Mouse (Mus musculus): ENCODE data around the gene Zfp62.
A peak's percentile ranks its signal among the peaks of the same experiment; 100 is the strongest.

Gene Zfp62

DNA sequence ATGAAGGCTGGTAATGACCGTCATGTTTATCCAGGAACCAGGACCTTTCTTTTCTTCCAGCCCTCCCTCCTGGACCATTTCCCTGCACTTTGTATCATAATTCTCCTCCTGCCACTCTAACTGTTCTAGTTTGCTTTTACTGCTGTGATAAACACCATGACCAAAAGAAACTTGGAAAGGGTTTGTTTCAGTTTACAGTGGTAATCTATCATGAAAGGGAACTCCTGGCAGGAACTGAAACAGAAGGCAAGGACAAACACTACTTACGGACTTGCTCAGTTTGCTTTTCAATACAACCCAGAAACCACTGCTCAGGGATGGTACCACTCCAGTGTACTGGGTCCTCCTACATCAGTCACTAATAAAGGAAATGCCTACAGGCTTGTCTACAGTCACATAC, 34.4 kb downstream of the Zfp62 start:
- H3K36me3 ChIP-seq (ENCODE audit: control insufficient read depth, insufficient read depth, low read length, poor library complexity, severe bottlenecking): no peaks in the 10 kb centered on the region
- peak; percentile 49 for DNase-seq (ENCODE audit: low read depth, low spot score)
- no peaks in the 10 kb centered on the region for H3K27me3 ChIP-seq (ENCODE audit: control insufficient read depth, insufficient read depth, low read length, poor library complexity, severe bottlenecking)

DNA sequence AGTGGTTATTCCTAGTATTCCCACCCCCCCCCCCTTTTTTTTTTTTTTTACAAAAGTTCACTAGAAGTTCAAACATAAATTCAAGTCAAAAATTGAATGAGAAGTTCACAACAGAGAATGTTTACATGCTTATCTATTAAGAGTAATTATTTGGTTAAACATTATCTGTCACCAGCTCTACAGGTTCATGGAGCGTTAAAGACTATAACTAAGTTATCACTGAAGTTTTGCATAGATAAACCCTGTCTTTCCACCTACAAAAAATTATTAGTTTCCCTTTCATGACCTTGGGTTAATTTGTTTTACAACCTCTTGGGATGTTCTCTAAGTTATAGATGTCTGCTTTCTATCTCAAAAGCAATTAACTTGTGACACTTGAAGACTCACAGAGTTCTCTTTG, 37.2 kb downstream of the Zfp62 start:
- Histone ChIP-seq H3K27me3 (ENCODE audit: control insufficient read depth, insufficient read depth, low read length, poor library complexity, severe bottlenecking) (no peaks in the 10 kb centered on the region), H3K36me3 (ENCODE audit: control insufficient read depth, insufficient read depth, low read length, poor library complexity, severe bottlenecking) (no peaks in the 10 kb centered on the region)
- no peak for DNase-seq (ENCODE audit: low read depth, low spot score)

DNA sequence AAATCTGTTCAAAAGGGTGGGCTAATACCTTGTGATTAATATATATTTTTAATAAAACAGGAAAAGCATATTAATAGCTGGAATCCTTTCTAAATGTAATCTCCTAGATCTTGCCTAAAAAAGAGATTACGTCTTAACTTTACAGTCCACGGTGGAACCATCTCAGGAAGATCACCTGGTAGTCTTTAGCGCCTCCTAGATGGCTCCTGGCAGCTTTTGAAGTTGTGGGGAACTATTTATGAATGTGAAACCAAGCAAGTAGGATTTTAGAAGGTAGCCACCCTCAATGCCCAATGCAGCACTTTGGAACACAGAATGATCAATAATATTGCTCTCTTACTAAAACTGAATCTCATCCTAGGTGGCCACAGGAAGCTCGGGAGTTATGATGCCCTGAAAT, 37.8 kb downstream of the Zfp62 start:
- Histone ChIP-seq H3K36me3 (ENCODE audit: control insufficient read depth, insufficient read depth, low read length, poor library complexity, severe bottlenecking) (no peaks in the 10 kb centered on the region), H3K27me3 (ENCODE audit: control insufficient read depth, insufficient read depth, low read length, poor library complexity, severe bottlenecking) (no peaks in the 10 kb centered on the region)
- DNase-seq (ENCODE audit: low read depth, low spot score): peak; percentile 62

- Histone ChIP-seq H3K36me3 (ENCODE audit: control insufficient read depth, insufficient read depth, low read length, poor library complexity, severe bottlenecking) (no peaks in the 10 kb centered on the region), H3K27me3 (ENCODE audit: control insufficient read depth, insufficient read depth, low read length, poor library complexity, severe bottlenecking) (no peaks in the 10 kb centered on the region)
- peak; percentile 40 for DNase-seq (ENCODE audit: low read depth, low spot score)
Observed at GRCm38 (mm10) chr11:49241471-49241870, 38.4 kb downstream of the Zfp62 start.

GRCm38 (mm10) chr11:49242944-49243626, 40.0 kb downstream of the Zfp62 start:
- no peaks in the 10 kb centered on the region; the same call in 1 of the 2 replicates for H3K36me3 ChIP-seq (ENCODE audit: control insufficient read depth, insufficient read depth, low read length, poor library complexity, severe bottlenecking)
- H3K27me3 ChIP-seq (ENCODE audit: control insufficient read depth, insufficient read depth, low read length, poor library complexity, severe bottlenecking): no peaks in the 10 kb centered on the region
- no peak for DNase-seq (ENCODE audit: low read depth, low spot score)

GRCm38 (mm10) chr11:49243727-49244594, 40.9 kb downstream of the Zfp62 start, which contains the start of gene Mgat1:
Mgat1 (plus strand) TSS chr11:49244191.
- DNase-seq (ENCODE audit: low read depth, low spot score): peak; percentile 98
- Histone ChIP-seq H3K27me3 (ENCODE audit: control insufficient read depth, insufficient read depth, low read length, poor library complexity, severe bottlenecking) (no peaks in the 10 kb centered on the region), H3K36me3 (ENCODE audit: control insufficient read depth, insufficient read depth, low read length, poor library complexity, severe bottlenecking) (no peaks in the 10 kb centered on the region; the same call in 1 of the 2 replicates)

DNA sequence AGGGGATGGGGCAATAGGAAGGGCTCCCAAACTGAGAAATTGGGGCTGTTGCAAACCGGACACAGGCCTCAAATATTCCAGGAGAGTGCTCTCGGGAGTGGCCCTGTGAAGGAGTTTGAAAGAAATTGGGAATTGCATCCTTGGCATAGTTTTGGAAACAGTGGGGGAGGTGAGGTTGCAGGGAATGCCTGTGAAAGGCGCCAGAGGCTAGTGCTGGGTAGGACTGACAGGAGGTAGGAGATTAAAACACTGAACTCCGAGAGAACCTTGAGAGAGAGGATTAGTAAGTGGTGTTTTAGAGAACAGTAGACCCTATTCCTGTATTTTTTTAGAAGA, 41.5 kb downstream of the Zfp62 start:
- Histone ChIP-seq H3K27me3 (ENCODE audit: control insufficient read depth, insufficient read depth, low read length, poor library complexity, severe bottlenecking) (no peaks in the 10 kb centered on the region), H3K36me3 (ENCODE audit: control insufficient read depth, insufficient read depth, low read length, poor library complexity, severe bottlenecking) (no peaks in the 10 kb centered on the region; the same call in 1 of the 2 replicates)
- DNase-seq (ENCODE audit: low read depth, low spot score): no peak

DNA sequence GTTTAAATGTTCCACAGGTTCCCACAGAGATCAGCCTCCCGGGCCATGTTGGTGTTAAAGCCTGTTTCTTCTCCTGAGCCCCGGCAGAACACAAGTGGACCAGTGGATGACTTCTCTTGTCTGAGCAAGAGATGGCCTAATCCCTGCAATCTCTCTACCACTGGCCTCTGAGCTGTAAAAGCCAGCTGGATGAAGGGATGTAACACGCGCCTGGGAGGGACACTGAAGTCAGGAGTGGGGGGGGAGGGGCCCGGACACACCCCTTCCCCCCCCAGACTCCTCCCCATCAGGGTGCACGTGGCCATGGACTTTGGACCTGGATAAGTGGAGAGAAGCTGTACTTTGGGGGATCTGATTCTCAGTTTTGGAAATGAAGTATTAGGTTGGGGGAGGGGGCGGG, 42.1 kb downstream of the Zfp62 start:
- H3K36me3 ChIP-seq (ENCODE audit: control insufficient read depth, insufficient read depth, low read length, poor library complexity, severe bottlenecking): no peaks in the 10 kb centered on the region; the same call in 1 of the 2 replicates
- DNase-seq (ENCODE audit: low read depth, low spot score): peak; percentile 43

GRCm38 (mm10) chr11:49245634-49246415, 42.7 kb downstream of the Zfp62 start:
- DNase-seq (ENCODE audit: low read depth, low spot score): no peak
- no peaks in the 10 kb centered on the region for H3K27me3 ChIP-seq (ENCODE audit: control insufficient read depth, insufficient read depth, low read length, poor library complexity, severe bottlenecking)
- H3K36me3 ChIP-seq (ENCODE audit: control insufficient read depth, insufficient read depth, low read length, poor library complexity, severe bottlenecking): no peaks in the 10 kb centered on the region; the same call in 1 of the 2 replicates

More for the DNA sequence above, 42.1 kb downstream of the Zfp62 start:
- H3K27me3 ChIP-seq (ENCODE audit: control insufficient read depth, insufficient read depth, low read length, poor library complexity, severe bottlenecking): no peaks in the 10 kb centered on the region

DNA sequence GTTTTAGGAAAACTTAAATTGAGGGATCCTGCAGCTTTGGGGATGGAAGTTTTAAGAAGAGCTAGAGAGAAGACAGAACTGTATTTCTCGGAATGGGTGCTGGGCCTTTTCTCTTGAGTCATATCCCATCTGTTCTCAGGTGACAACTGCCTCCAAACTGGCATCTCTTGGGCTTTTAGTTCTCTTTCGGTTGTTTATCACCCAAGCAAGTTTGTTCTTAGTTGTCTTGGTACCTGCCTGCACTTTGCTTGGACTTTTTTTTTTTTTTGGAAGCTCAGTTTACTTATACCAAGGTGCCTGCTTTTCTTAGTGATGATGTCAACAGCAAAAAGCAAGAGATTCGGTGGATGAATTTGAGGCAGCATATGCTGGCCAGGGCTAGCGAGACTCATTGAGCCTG, 43.4 kb downstream of the Zfp62 start:
- no peaks in the 10 kb centered on the region; the same call in 1 of the 2 replicates for H3K36me3 ChIP-seq (ENCODE audit: control insufficient read depth, insufficient read depth, low read length, poor library complexity, severe bottlenecking)
- no peak for DNase-seq (ENCODE audit: low read depth, low spot score)
- no peaks in the 10 kb centered on the region for H3K27me3 ChIP-seq (ENCODE audit: control insufficient read depth, insufficient read depth, low read length, poor library complexity, severe bottlenecking)

DNA sequence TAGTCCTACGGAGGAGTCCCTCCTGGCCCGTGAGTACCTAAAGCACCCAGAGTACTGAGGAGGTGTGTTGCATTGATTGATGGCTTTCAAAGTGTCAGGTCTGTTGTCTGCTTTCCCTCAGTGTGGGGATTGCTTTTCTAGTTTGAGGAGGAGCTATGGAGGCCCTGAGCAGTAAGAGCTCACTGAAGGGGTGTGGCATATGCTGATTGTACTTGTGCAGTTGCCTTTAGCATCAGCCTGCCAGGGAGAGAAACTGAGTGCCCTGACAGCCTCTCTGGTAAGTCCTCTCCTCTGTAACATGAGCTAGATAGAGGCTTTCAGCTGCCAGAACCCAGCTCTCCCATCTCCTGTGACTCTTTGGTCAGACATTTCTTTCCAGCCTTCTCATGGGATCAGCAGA, 44.2 kb downstream of the Zfp62 start:
- peak; percentile 50 for DNase-seq (ENCODE audit: low read depth, low spot score)
- H3K27me3 ChIP-seq (ENCODE audit: control insufficient read depth, insufficient read depth, low read length, poor library complexity, severe bottlenecking): no peaks in the 10 kb centered on the region
- no peaks in the 10 kb centered on the region; the same call in 1 of the 2 replicates for H3K36me3 ChIP-seq (ENCODE audit: control insufficient read depth, insufficient read depth, low read length, poor library complexity, severe bottlenecking)

DNA sequence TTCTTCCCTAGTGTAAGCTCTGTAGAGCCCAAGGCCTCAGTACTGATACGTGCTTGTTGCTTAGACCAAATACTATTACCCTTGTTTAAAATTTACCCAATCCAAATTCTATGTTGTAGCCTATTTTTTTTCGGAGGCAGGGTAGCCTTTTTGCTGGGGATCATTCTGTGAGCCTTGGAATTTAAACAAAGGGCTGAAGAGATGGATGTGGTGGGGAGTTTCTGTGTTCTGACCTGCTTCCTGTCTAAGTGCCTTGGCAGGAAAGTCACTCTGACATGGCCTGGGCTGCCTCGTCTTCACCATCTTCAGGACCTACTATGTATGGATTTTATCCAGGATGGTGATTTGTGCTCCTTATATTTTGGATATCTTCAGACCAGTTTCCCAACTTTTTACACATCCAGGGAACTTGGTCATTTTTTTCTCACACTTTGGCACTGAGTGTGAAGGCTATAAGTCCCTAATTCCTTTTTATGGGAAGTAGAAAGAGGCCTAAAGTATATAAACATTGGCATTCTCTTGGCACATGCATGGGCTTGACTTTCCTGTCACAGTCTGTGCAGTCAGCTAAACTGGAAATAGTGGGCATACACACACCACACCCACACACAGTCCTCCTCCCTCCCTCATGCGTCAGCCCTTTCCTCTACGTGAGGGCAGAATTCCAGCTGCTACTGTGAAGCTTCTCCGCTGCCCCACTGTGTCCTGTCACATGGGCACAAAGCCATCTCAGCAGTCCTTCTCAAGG, 45.3 kb downstream of the Zfp62 start:
- H3K36me3 ChIP-seq (ENCODE audit: control insufficient read depth, insufficient read depth, low read length, poor library complexity, severe bottlenecking): peaks cover 2% of the 10 kb centered on the region; the same call in 1 of the 2 replicates
- DNase-seq (ENCODE audit: low read depth, low spot score): peak; percentile 37
- no peaks in the 10 kb centered on the region for H3K27me3 ChIP-seq (ENCODE audit: control insufficient read depth, insufficient read depth, low read length, poor library complexity, severe bottlenecking)

DNA sequence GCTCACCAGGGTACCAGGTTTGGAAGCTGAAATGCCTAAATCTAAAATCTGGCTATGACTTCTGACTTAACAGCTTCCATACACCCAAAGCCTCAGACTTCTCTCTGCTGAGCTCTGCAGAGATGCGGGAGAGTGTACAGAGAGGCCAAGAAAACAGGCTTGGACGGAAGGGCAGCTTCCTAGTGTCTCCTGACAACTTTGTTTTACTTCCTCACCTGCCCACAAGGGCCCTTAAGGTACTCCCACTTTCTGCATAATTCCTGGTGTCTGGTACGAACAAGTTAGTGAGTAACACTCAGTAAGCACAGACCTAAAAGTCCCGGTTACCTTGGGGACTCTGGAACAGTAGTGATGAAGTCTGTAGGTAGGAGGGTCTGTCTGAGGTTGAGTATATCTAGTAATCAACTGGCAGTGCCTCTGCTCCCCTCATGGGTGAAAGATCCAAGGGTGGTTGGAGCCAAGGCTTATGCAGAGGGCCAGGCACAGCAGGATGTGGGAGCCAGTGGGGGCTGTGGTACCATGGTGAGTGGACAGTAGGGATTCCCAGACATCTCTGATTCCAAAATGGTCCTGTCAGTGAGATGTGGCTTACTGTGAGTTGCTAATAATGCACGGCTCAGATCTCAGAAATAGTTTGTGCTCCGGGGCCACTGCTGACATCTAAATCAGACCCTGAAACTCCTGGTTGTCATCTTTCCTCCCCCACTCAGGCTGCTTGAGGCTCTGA, 46.0 kb downstream of the Zfp62 start:
- Histone ChIP-seq H3K36me3 (ENCODE audit: control insufficient read depth, insufficient read depth, low read length, poor library complexity, severe bottlenecking) (peaks cover 2% of the 10 kb centered on the region; the same call in 1 of the 2 replicates), H3K27me3 (ENCODE audit: control insufficient read depth, insufficient read depth, low read length, poor library complexity, severe bottlenecking) (no peaks in the 10 kb centered on the region)
- DNase-seq (ENCODE audit: low read depth, low spot score): peak; percentile 26
